Mouse (Mus musculus) bone marrow, adult 2 months (tissue): ENCODE data around the gene Rpgrip1.

Experiments used
- CTCF ChIP-seq: fragments of 200-500 bp; IDR thresholded peaks from 2 replicates; pipeline ENCODE4 v1.5.1; 2011; ENCODE audit warnings: low read length, control low read depth; ENCODE audit not compliant: control insufficient read depth, insufficient read depth
- POLR2A ChIP-seq: fragments of 200-500 bp; IDR thresholded peaks from 2 replicates; pipeline ENCODE4 v1.6.1; 2011; ENCODE audit warnings: low read depth, mild to moderate bottlenecking, control low read depth, low read length, borderline replicate concordance; ENCODE audit not compliant: control insufficient read depth

DNA sequence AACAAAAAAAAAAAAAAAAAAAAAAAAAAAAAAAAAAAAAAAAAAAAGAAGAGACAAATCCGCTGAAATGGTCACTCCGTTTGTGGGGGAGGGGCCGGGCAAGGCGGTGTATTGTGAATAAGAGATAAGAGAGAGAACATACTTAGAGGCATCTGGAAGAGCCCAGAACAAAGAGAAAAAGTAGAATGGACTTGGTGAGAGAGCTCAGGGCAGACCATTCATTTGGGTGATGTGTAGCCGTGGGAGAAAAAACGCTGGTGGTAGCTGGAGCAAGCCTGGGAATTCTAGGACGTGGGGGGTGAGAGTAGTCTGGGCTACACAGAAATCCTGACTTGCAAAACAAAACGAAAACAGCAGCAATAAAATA is 7.9 kb downstream of the Rpgrip1 start:
- no peak for TF ChIP-seq POLR2A
- TF ChIP-seq CTCF = no peak
